Mouse (Mus musculus): ENCODE measurements around the gene Tmtc1. TPM values are rescaled to one million over a fixed set of nuclear protein-coding genes. Genes with fewer than 3 reads are reported as not detected.

Gene Tmtc1
- total RNA-seq, 2 experiments from 2014 or later, result 55.4 to 64.8 TPM

- intact Hi-C loops (cut with DNase I), result no loop called here
- TF ChIP-seq CTCF (IDR thresholded peaks at IDR 0.05), result no peak
- Histone ChIP-seq H3K4me3 (no peak overlapping the region), H3K27ac (peak overlapping the region; percentile 77)
- DNase-seq, result no peak
Observed at GRCm38 (mm10) chr6:148406792-148407490, 37.2 kb downstream of the Tmtc1 start.

GRCm38 (mm10) chr6:148405599-148405998 is 38.6 kb downstream of the Tmtc1 start:
- no peak for TF ChIP-seq CTCF (IDR thresholded peaks at IDR 0.05)
- DNase-seq, result no peak
- intact Hi-C loops (cut with DNase I), result loop anchor here (2.0 kb wide), 1 partner anchor 15 kb away; no protein-coding TSS in a partner anchor
- H3K27ac ChIP-seq, result peak overlapping the region; percentile 77
- H3K4me3 ChIP-seq, result no peak overlapping the region

- TF ChIP-seq CTCF (IDR thresholded peaks at IDR 0.05), result no peak
- Histone ChIP-seq H3K27ac (peak overlapping the region; percentile 77), H3K4me3 (no peak overlapping the region)
- peak; percentile 48 for DNase-seq
- intact Hi-C loops (cut with DNase I), result loop anchor here (2.0 kb wide), 1 partner anchor 14 kb away; no protein-coding TSS in a partner anchor
Observed at GRCm38 (mm10) chr6:148404500-148404899, 39.7 kb downstream of the Tmtc1 start.

- intact Hi-C loops (cut with DNase I), result loop anchor here (2.0 kb wide), 1 partner anchor 13 kb away; no protein-coding TSS in a partner anchor
- H3K27ac ChIP-seq, result peak overlapping the region; percentile 77
- no peak for TF ChIP-seq CTCF (IDR thresholded peaks at IDR 0.05)
Observed at GRCm38 (mm10) chr6:148403761-148404160, 40.4 kb downstream of the Tmtc1 start.

GRCm38 (mm10) chr6:148401031-148401430 is 43.2 kb downstream of the Tmtc1 start:
- Histone ChIP-seq H3K4me3 (no peak overlapping the region), H3K27ac (peak overlapping the region; percentile 87)
- no peak for TF ChIP-seq CTCF (IDR thresholded peaks at IDR 0.05)
- intact Hi-C loops (cut with DNase I), result no loop called here
- DNase-seq, result no peak

More at GRCm38 (mm10) chr6:148403761-148404160, 40.4 kb downstream of the Tmtc1 start:
- no peak for DNase-seq
- no peak overlapping the region for H3K4me3 ChIP-seq

GRCm38 (mm10) chr6:148399541-148399940 is 44.6 kb downstream of the Tmtc1 start:
- DNase-seq, result peak; percentile 72
- TF ChIP-seq CTCF (IDR thresholded peaks at IDR 0.05), result no peak
- intact Hi-C loops (cut with DNase I), result no loop called here
- peak overlapping the region; percentile 87 for H3K27ac ChIP-seq
- H3K4me3 ChIP-seq, result no peak overlapping the region

GRCm38 (mm10) chr6:148398888-148399287 is 45.3 kb downstream of the Tmtc1 start:
- peak overlapping the region; percentile 28 for H3K4me3 ChIP-seq
- intact Hi-C loops (cut with DNase I), result no loop called here
- TF ChIP-seq CTCF (IDR thresholded peaks at IDR 0.05), result no peak
- DNase-seq, result no peak
- peak overlapping the region; percentile 87 for H3K27ac ChIP-seq

GRCm38 (mm10) chr6:148397270-148397669 is 46.9 kb downstream of the Tmtc1 start:
- intact Hi-C loops (cut with DNase I), result no loop called here
- DNase-seq, result no peak
- H3K27ac ChIP-seq, result peak overlapping the region; percentile 87

GRCm38 (mm10) chr6:148395272-148395671 is 48.9 kb downstream of the Tmtc1 start:
- intact Hi-C loops (cut with DNase I), result no loop called here
- no peak for DNase-seq
- Histone ChIP-seq H3K27ac (no peak overlapping the region), H3K4me3 (no peak overlapping the region)
- TF ChIP-seq CTCF (IDR thresholded peaks at IDR 0.05), result peak; percentile 48

More at GRCm38 (mm10) chr6:148397270-148397669, 46.9 kb downstream of the Tmtc1 start:
- TF ChIP-seq CTCF (IDR thresholded peaks at IDR 0.05), result no peak
- no peak overlapping the region for H3K4me3 ChIP-seq

GRCm38 (mm10) chr6:148394294-148394693 is 49.9 kb downstream of the Tmtc1 start:
- intact Hi-C loops (cut with DNase I), result no loop called here
- no peak for TF ChIP-seq CTCF (IDR thresholded peaks at IDR 0.05)
- Histone ChIP-seq H3K4me3 (no peak overlapping the region), H3K27ac (peak overlapping the region; percentile 24; the same call in 1 of the 2 replicates)
- DNase-seq, result no peak

GRCm38 (mm10) chr6:148392147-148392546 is 52.0 kb downstream of the Tmtc1 start:
- DNase-seq, result no peak
- peak overlapping the region; percentile 81 for H3K27ac ChIP-seq
- intact Hi-C loops (cut with DNase I), result no loop called here

GRCm38 (mm10) chr6:148391286-148391685 is 52.9 kb downstream of the Tmtc1 start:
- no peak for DNase-seq
- Histone ChIP-seq H3K27ac (peak overlapping the region; percentile 81), H3K4me3 (peak overlapping the region; percentile 23)
- TF ChIP-seq CTCF (IDR thresholded peaks at IDR 0.05), result peak; percentile 32
- intact Hi-C loops (cut with DNase I), result loop anchor here (2.0 kb wide), 1 partner anchor 14 kb away; no protein-coding TSS in a partner anchor

More at GRCm38 (mm10) chr6:148392147-148392546, 52.0 kb downstream of the Tmtc1 start:
- TF ChIP-seq CTCF (IDR thresholded peaks at IDR 0.05), result no peak
- H3K4me3 ChIP-seq, result no peak overlapping the region

GRCm38 (mm10) chr6:148390630-148391276 is 53.4 kb downstream of the Tmtc1 start:
- peak; percentile 40 for DNase-seq
- intact Hi-C loops (cut with DNase I), result loop anchor here (2.0 kb wide), 1 partner anchor 14 kb away; no protein-coding TSS in a partner anchor
- no peak for TF ChIP-seq CTCF (IDR thresholded peaks at IDR 0.05)
- H3K4me3 ChIP-seq, result peak overlapping the region; percentile 46
- peak overlapping the region; percentile 81 for H3K27ac ChIP-seq

Data from gastrocnemius, adult 2 months (tissue).